Mouse (Mus musculus) E14TG2a.4 (cell line): Measurements from ENCODE around the gene Hmx2.

ENCODE experiments used
- CTCF ChIP-seq: conservative IDR thresholded peaks from 2 replicates; pipeline ENCODE4 v1.5.1; 2014; ENCODE audit warnings: low read length
- NANOG ChIP-seq: IDR thresholded peaks from 2 replicates; pipeline ENCODE4 v1.6.1; 2014; ENCODE audit warnings: borderline replicate concordance, low read length, mixed read lengths
- POU5F1 ChIP-seq: IDR thresholded peaks from 2 replicates; pipeline ENCODE4 v1.6.1; 2014; ENCODE audit warnings: low read length, borderline replicate concordance

GRCm38 (mm10) chr7:131598483-131598824, 49.9 kb downstream of the Hmx2 start:
- TF ChIP-seq CTCF (peak; percentile 53), POU5F1 (no peak), NANOG (no peak)
